Mouse (Mus musculus): ENCODE measurements around the gene Endod1. TPM values are rescaled to one million over a fixed set of nuclear protein-coding genes. Genes with fewer than 3 reads are reported as not detected.
"Not testable (repeated sequence)": the region's sequence is repeated elsewhere in the genome, so short reads cannot be mapped to it uniquely, and the experiment has no call there.

Endod1 gene
- polyA plus RNA-seq, 1 experiment = 7.0 TPM

DNA sequence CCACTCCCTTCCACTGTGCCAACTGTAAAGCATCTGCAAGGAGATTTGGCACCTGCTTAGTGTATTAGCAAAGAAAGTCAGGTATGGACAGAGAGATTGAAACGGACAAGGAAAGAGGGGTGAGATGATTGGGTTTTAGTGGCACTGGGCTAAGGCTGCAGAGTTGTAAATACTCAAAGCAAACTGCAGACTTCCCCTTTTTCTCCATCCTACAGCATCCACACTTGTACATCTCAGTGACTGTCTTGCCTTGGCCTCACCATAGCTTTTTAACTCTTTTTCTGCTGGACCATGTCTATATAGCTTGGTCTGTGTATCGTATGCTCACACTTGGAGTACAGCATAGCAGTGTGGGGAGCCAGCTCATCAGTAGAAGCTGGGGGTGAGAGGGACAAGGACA, 30.5 kb downstream of the Endod1 start:
- Histone ChIP-seq H3K79me2 (ENCODE audit: control insufficient read depth, insufficient read depth) (no peaks in the 10 kb centered on the region), H3K27me3 (ENCODE audit: control insufficient read depth, insufficient read depth, insufficient read length) (no peaks in the 10 kb centered on the region), H3K4me3 (no peak overlapping the region)

DNA sequence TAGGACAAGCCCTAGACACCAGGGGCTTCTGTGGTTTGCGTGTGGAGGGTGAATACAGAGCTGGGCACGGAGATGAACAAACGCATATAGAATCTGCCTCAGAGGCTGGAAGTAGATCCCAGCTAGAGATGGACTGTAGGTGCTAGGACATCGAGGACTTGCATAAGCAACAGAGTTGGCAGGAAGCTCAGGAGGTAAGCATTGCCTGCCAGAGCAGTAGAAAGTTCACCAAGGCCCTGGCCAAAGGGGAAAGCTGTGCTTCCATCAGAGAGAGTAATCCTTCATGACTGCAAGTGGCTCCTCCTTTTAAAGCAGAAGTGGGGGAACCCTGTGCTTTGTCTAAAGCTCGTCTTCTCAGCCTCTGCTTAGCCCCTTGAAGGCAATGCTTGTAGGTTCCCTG, 31.9 kb downstream of the Endod1 start:
- Histone ChIP-seq H3ac (ENCODE audit: control insufficient read depth, insufficient read length) (no peak overlapping the region), H3K4me3 (no peak overlapping the region), H3K27me3 (ENCODE audit: control insufficient read depth, insufficient read depth, insufficient read length) (no peaks in the 10 kb centered on the region), H3K79me2 (ENCODE audit: control insufficient read depth, insufficient read depth) (no peaks in the 10 kb centered on the region), H3K36me3 (ENCODE audit: control insufficient read depth, insufficient read depth) (no peaks in the 10 kb centered on the region), H3K4me2 (ENCODE audit: low read depth) (no peak overlapping the region)
- TF ChIP-seq MYOD1 (IDR thresholded peaks at IDR 0.05; ENCODE audit: control insufficient read depth in 1 of 3, insufficient read length in 2 of 3, low read depth in 2 of 3) (no peak), CEBPB (IDR thresholded peaks at IDR 0.05; ENCODE audit: insufficient read depth, poor library complexity, severe bottlenecking) (no peak), E2F4 (IDR thresholded peaks at IDR 0.05; ENCODE audit: insufficient read depth) (no peak), TCF3 (IDR thresholded peaks at IDR 0.05; ENCODE audit: insufficient read length, low read depth) (no peak), SRF (IDR thresholded peaks at IDR 0.05; ENCODE audit: control insufficient read depth, insufficient read length, low read depth) (no peak), MAX (IDR thresholded peaks at IDR 0.05; ENCODE audit: low read depth) (no peak), USF1 (IDR thresholded peaks at IDR 0.05; ENCODE audit: low read depth) (no peak), POLR2AphosphoS2 (IDR thresholded peaks at IDR 0.05; ENCODE audit: insufficient read length, low read depth) (no peak), MYOG (IDR thresholded peaks at IDR 0.05; ENCODE audit: control insufficient read depth in 1 of 3, insufficient read depth in 1 of 3, insufficient read length in 2 of 3, low read depth in 2 of 3) (no peak), TCF12 (IDR thresholded peaks at IDR 0.05; ENCODE audit: insufficient read depth, poor library complexity, severe bottlenecking) (no peak), POLR2A (IDR thresholded peaks at IDR 0.05; ENCODE audit: insufficient read length, low read depth) (no peak), REST (IDR thresholded peaks at IDR 0.05; ENCODE audit: insufficient read depth, insufficient read length) (no peak)

More for the DNA sequence above, 30.5 kb downstream of the Endod1 start:
- no peak for TF ChIP-seq POLR2A (IDR thresholded peaks at IDR 0.05; ENCODE audit: insufficient read length, low read depth)
- no peak for TF ChIP-seq USF1 (IDR thresholded peaks at IDR 0.05; ENCODE audit: low read depth)
- TF ChIP-seq CEBPB (IDR thresholded peaks at IDR 0.05; ENCODE audit: insufficient read depth, poor library complexity, severe bottlenecking) = no peak
- no peak for TF ChIP-seq POLR2AphosphoS2 (IDR thresholded peaks at IDR 0.05; ENCODE audit: insufficient read length, low read depth)
- no peak for TF ChIP-seq E2F4 (IDR thresholded peaks at IDR 0.05; ENCODE audit: insufficient read depth)
- TF ChIP-seq SRF (IDR thresholded peaks at IDR 0.05; ENCODE audit: control insufficient read depth, insufficient read length, low read depth) = no peak
- no peak for TF ChIP-seq MYOD1 (IDR thresholded peaks at IDR 0.05; ENCODE audit: control insufficient read depth in 1 of 3, insufficient read length in 2 of 3, low read depth in 2 of 3)
- TF ChIP-seq TCF12 (IDR thresholded peaks at IDR 0.05; ENCODE audit: insufficient read depth, poor library complexity, severe bottlenecking) = no peak
- no peak for TF ChIP-seq MAX (IDR thresholded peaks at IDR 0.05; ENCODE audit: low read depth)
- no peak for TF ChIP-seq TCF3 (IDR thresholded peaks at IDR 0.05; ENCODE audit: insufficient read length, low read depth)
- no peak for TF ChIP-seq REST (IDR thresholded peaks at IDR 0.05; ENCODE audit: insufficient read depth, insufficient read length)
- no peak for TF ChIP-seq MYOG (IDR thresholded peaks at IDR 0.05; ENCODE audit: control insufficient read depth in 1 of 3, insufficient read depth in 1 of 3, insufficient read length in 2 of 3, low read depth in 2 of 3)
- Histone ChIP-seq H3K36me3 (ENCODE audit: control insufficient read depth, insufficient read depth) (no peaks in the 10 kb centered on the region), H3K4me2 (ENCODE audit: low read depth) (no peak overlapping the region), H3ac (ENCODE audit: control insufficient read depth, insufficient read length) (no peak overlapping the region)

DNA sequence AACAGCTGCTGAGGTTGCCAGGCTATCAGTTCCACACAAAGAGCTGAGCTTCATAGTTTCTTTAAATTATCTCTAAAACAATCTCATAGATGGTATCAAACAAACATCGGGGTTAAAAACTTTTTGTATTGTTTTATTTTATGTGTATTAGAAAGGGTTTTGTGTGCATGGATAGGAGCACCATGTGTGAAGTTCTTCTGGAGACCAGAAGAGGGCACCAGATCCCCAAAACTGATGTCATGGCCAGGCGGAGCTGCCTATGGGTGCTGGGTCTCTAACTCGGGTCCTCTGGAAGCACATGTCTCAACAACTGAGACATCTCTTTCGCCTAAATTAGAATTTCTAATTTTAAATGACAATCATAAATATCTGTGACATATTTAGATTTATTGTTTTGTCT, 32.9 kb downstream of the Endod1 start:
- Histone ChIP-seq H3K4me2 (ENCODE audit: low read depth) (no peak overlapping the region), H3K36me3 (ENCODE audit: control insufficient read depth, insufficient read depth) (no peaks in the 10 kb centered on the region), H3K27me3 (ENCODE audit: control insufficient read depth, insufficient read depth, insufficient read length) (no peaks in the 10 kb centered on the region), H3K4me3 (no peak overlapping the region), H3ac (ENCODE audit: control insufficient read depth, insufficient read length) (no peak overlapping the region), H3K79me2 (ENCODE audit: control insufficient read depth, insufficient read depth) (no peaks in the 10 kb centered on the region)
- no peak for TF ChIP-seq TCF3 (IDR thresholded peaks at IDR 0.05; ENCODE audit: insufficient read length, low read depth)
- TF ChIP-seq POLR2AphosphoS2 (IDR thresholded peaks at IDR 0.05; ENCODE audit: insufficient read length, low read depth) = no peak
- TF ChIP-seq USF1 (IDR thresholded peaks at IDR 0.05; ENCODE audit: low read depth) = no peak
- no peak for TF ChIP-seq SRF (IDR thresholded peaks at IDR 0.05; ENCODE audit: control insufficient read depth, insufficient read length, low read depth)
- no peak for TF ChIP-seq TCF12 (IDR thresholded peaks at IDR 0.05; ENCODE audit: insufficient read depth, poor library complexity, severe bottlenecking)
- no peak for TF ChIP-seq POLR2A (IDR thresholded peaks at IDR 0.05; ENCODE audit: insufficient read length, low read depth)
- TF ChIP-seq MYOD1 (IDR thresholded peaks at IDR 0.05; ENCODE audit: control insufficient read depth in 1 of 3, insufficient read length in 2 of 3, low read depth in 2 of 3) = no peak
- no peak for TF ChIP-seq CEBPB (IDR thresholded peaks at IDR 0.05; ENCODE audit: insufficient read depth, poor library complexity, severe bottlenecking)
- no peak for TF ChIP-seq E2F4 (IDR thresholded peaks at IDR 0.05; ENCODE audit: insufficient read depth)
- no peak for TF ChIP-seq MAX (IDR thresholded peaks at IDR 0.05; ENCODE audit: low read depth)
- TF ChIP-seq MYOG (IDR thresholded peaks at IDR 0.05; ENCODE audit: control insufficient read depth in 1 of 3, insufficient read depth in 1 of 3, insufficient read length in 2 of 3, low read depth in 2 of 3) = no peak
- no peak for TF ChIP-seq REST (IDR thresholded peaks at IDR 0.05; ENCODE audit: insufficient read depth, insufficient read length)

DNA sequence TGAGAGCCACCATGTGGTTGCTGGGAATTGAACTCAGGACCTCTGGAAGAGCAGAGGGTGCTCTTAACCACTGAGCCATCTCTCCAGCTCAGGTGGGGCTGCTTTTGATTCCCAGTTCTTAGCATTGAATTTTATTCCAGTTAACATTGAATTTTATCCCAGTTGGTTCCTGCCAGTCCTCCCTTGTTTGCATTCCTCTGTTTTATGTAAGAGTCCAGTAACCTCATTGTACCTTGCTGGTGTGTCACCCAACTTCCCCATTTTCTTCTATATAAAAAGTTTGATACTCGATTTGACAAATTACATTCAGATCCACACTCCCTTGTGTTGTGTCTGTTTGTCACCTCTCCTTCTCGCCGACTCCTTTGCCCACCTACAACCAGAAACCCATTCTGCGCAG, 35.4 kb downstream of the Endod1 start:
- H3K36me3 ChIP-seq (ENCODE audit: control insufficient read depth, insufficient read depth); H3K27me3 ChIP-seq (ENCODE audit: control insufficient read depth, insufficient read depth, insufficient read length); H3K4me3 ChIP-seq; H3K79me2 ChIP-seq (ENCODE audit: control insufficient read depth, insufficient read depth); H3ac ChIP-seq (ENCODE audit: control insufficient read depth, insufficient read length); H3K4me2 ChIP-seq (ENCODE audit: low read depth): not testable (repeated sequence)

DNA sequence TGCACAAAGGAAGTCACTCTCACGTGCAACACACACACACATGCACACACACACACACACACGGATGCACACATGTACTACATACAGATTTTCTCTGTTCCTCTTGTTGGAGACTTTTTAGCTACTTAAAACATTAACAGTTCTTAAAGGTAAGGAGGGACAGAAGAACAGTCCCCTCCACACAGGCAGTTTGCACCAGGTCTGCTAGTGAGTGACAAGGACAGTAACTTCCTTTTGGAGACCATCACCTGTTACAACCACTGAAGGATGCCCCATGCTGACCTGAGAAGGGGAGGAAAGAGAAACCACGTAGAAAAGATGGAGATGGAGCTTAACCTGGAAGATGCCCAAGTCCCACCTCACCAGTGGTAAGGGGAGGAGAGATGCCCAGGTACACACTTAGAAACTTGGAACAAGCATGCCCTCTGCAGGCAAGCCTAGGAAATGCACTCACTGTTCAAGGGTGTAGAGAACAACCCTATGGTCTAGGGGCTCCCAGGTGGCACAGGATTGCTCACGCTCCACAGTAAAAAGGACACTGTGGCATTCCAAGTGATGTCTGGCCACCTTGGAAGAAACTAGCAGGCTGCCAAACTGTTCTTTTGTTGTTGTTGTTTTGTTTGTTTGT, 39.2 kb downstream of the Endod1 start:
- H3K27me3 ChIP-seq (ENCODE audit: control insufficient read depth, insufficient read depth, insufficient read length) = no peaks in the 10 kb centered on the region
- TF ChIP-seq CEBPB (IDR thresholded peaks at IDR 0.05; ENCODE audit: insufficient read depth, poor library complexity, severe bottlenecking) (no peak), TCF12 (IDR thresholded peaks at IDR 0.05; ENCODE audit: insufficient read depth, poor library complexity, severe bottlenecking) (no peak), REST (IDR thresholded peaks at IDR 0.05; ENCODE audit: insufficient read depth, insufficient read length) (no peak), USF1 (IDR thresholded peaks at IDR 0.05; ENCODE audit: low read depth) (no peak), MYOD1 (IDR thresholded peaks at IDR 0.05; ENCODE audit: control insufficient read depth in 1 of 3, insufficient read length in 2 of 3, low read depth in 2 of 3) (no peak), MYOG (IDR thresholded peaks at IDR 0.05; ENCODE audit: control insufficient read depth in 1 of 3, insufficient read depth in 1 of 3, insufficient read length in 2 of 3, low read depth in 2 of 3) (no peak), TCF3 (IDR thresholded peaks at IDR 0.05; ENCODE audit: insufficient read length, low read depth) (no peak), SRF (IDR thresholded peaks at IDR 0.05; ENCODE audit: control insufficient read depth, insufficient read length, low read depth) (no peak), POLR2AphosphoS2 (IDR thresholded peaks at IDR 0.05; ENCODE audit: insufficient read length, low read depth) (no peak), MAX (IDR thresholded peaks at IDR 0.05; ENCODE audit: low read depth) (no peak), E2F4 (IDR thresholded peaks at IDR 0.05; ENCODE audit: insufficient read depth) (no peak), POLR2A (IDR thresholded peaks at IDR 0.05; ENCODE audit: insufficient read length, low read depth) (no peak)
- no peak overlapping the region for H3K4me3 ChIP-seq
- H3K4me2 ChIP-seq (ENCODE audit: low read depth) = no peak overlapping the region
- H3ac ChIP-seq (ENCODE audit: control insufficient read depth, insufficient read length) = no peak overlapping the region
- H3K79me2 ChIP-seq (ENCODE audit: control insufficient read depth, insufficient read depth) = no peaks in the 10 kb centered on the region
- no peaks in the 10 kb centered on the region for H3K36me3 ChIP-seq (ENCODE audit: control insufficient read depth, insufficient read depth)
